Mouse (Mus musculus) 3134 (cell line): ENCODE measurements around the gene Fgf5.

ENCODE experiments used
- DNase-seq: peaks from one replicate; pipeline ENCODE4 v3.0.0-alpha.2; 2011; ENCODE audit warnings: low spot score; ENCODE audit not compliant: insufficient read length; ENCODE audit errors: extremely low read depth

The Fgf5 gene

DNA sequence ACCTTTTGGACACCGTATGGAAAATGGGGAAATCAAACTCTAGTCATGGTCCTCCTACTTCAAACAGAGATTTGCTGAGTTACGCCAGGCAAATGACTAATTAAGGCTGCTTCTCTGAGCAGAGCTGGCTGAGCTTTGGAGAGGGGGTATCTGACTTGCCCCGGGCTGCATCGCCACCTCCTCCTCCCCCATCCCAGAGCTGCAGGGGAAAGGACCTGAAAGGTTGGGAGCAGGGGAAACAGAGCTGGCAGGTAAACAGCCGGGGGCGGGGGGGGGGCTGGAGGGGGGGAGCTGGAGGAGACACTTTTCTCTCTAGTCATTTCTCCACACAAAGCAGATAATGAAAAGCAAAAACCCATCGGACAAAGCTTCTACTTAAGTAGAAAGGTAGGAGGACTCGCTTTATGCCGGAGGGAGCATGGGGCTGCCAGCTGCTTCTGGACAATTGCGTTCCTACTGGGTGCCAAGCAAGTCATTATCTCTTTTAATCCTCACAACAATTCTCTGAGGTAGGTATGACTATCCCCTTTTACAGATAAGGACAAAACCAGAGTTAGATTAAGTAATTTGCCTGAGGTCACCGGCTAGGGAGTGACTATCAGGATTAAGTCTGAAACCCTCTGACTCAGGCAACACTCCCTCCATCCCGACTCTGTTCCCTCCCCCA lies 39.2 kb downstream of the Fgf5 start:
- DNase-seq: no peak

DNA sequence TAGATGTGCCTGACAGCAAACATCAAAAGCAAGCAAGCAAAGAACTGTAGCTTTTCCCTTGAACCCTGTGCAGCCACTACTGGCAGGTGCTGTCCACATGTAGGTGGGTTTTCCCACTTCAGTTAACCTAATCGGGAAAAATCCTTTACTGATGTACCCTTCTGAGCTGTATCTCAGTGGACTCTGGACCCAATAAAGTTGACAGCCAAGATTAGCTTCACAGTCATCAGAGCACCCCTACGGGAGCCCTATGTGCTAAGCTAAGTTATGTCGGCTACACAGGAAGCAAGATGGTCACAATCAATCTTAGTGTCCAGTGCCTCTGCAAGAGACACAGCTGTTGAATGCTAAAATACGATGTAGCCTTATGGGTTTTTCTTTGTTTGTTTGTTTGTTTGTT lies 46.1 kb downstream of the Fgf5 start:
- no peak for DNase-seq

DNA sequence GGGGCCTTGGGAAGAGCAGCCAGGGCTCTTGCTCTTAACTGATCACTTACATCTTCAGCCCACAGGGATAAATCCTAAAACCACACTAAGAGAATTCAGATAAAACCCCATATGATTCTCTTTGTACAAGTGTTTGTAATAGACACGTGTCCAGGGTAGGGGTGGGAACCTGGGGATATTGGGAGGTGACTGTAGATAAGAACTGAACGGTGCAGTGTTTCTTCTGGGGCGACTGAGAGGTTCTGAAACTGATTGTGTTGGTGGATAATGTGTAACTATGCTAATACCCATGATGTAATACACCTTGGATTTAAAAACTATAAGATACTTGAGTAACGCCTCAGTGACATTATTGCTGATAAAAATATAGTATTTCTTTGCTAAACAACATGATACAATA lies 51.7 kb downstream of the Fgf5 start:
- no peak for DNase-seq

DNA sequence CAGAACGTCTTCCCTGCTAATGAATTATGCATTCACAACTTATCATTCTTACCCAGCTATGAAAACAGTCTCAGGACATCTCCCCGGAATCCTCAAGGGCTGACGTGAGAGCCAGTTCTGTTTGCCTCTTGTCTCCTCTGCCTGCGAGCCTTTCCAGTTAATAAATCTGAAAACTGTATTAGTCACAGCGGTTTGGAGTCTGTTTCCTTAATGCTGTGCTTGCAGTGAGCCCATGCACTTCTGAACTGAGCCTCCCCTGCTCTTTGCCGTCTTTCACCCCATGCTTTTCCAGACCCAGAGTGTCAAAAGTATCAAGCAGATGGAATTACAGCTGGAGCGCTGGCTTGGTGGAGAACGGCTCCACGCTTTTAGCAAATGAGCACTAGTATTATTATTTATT lies 52.5 kb downstream of the Fgf5 start:
- DNase-seq: no peak

DNA sequence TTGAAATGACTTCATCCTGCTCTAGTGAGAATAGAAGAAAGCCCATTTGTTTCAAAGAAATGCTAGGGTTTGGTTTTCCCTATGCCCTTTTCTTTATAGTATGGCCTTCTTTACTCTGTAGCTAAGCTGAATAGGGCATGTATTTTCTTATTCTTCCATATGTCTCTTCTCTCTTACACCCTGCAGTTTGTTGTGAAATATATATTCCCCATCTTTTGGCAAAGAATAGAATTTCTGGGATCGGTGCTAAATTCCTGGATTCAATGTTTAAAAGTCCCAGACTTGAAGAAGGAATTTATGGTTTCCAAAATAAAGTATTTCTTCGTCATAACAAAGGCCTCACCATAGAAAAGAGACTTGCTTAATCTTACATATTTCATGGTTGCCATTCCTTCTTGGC lies 72.6 kb downstream of the Fgf5 start:
- no peak for DNase-seq
